Mouse (Mus musculus) gastrocnemius, postnatal 14 days (tissue): ENCODE results near the gene Dock11. TPM values are rescaled to one million over a fixed set of nuclear protein-coding genes. Genes with fewer than 3 reads are reported as not detected.
A peak's percentile ranks its signal among the peaks of the same experiment; 100 is the strongest.

Source experiments
- DNase-seq: peaks from one replicate; pipeline ENCODE4 v3.0.0; 2021; ENCODE audit warnings: mixed read lengths
- intact Hi-C: fragments of 180-260 bp; cut with DNase I; formaldehyde crosslinking; loops from one replicate; pipeline ENCODE4 v1.15.1; 2025; ENCODE audit warnings: low total_unique reads
- total RNA-seq, 2 experiments: library from RNA; stranded (reverse); gene quantifications; 2 replicates each; pipeline ENCODE4 v1.2.3; 2021

The Dock11 gene
- total RNA-seq, 2 experiments from 2014 or later: 6.7 to 7.4 TPM

DNA sequence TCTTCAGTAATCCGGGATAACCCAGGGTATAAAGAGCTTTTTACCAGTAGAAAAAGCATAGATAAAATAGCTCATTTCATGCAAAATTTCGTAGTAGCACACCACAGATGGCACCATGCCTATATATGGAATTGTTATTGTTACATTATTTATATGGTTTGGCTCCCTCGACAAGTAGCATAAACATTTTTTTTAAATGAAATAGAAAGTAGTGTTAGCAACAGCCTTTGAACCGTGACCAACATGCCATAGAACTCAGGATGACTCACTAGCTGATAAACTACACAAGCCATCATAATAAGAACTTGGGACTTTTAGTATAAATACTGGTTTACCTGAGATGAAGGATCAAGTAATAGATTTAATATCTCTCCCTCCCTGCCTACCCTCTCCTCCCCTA is 188.5 kb downstream of the Dock11 start:
- no peak for DNase-seq
- intact Hi-C loops: no loop called here

DNA sequence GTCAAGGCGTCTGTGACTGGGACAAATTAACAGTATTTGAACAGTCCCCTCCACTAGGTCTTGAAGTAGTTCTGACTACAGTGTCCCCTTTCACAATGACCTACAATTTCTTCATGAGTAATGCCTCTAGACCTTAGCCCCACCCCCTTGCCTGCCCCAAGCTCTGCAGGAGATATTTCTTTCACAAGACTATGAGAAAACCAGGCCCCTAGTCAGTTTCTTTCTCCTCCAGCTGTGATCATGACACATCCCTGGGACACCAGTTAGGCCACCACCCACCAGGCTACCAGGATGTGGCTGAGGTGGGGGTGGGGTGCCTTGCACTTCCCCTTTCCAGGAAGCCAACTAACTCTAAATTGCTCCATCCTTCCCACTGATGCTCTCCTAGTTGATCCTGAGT is 194.3 kb downstream of the Dock11 start:
- DNase-seq: peak; percentile 11
- intact Hi-C loops: no loop called here

DNA sequence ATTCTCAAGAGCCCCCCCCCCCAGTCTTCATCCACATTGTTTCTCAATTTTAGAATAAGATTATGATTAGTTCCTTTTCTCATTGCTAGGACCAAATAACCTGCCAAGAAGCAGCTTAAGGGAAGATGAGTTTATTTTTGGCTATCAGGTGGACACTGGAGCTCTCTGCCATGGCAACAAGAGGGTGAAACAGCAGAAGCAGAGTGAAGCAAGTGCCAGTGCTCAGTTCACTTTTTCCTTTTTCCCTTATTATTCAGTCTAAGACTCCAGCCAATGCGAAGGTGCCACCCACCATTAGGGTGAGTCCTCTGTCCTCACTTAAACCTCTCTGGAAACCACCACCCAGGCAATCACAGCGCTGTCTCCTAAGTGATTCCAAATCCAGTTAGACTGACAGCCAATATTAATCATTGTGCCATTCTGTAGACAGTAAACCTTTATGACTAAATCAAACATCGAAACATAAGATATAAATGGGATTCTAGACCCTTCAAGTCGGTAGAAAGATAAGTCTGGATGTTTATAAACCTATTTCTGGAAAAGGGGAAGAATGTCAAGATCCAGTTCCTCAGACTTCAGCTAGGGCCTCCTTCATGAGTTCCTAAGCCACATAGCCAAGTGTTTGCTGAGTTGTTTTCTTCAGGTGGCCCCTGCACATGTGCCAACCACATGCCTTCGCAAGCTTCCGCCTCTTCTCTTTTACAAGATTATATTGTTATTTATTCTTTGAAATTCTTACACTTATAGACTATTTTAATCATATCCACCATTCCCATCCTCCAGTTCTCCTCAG is 200.0 kb downstream of the Dock11 start:
- DNase-seq: no peak

DNA sequence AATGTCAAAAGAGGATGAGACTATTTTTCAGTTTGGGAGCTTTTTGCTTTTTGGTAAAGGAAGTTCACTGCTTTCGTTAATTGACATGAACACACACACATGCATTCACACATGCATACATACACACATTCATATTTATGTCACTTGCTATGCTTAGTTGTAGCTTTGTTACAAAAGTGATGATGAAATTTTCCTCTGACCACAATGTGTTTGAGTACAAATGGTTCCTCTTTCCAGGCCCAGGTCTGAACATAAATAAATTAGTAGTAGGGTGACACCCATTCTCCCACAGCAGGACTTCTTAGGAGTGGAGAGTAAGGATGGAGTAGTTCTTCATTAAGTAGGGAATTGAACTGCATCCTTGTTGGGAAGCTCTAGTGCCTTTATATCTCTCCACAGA is 212.3 kb downstream of the Dock11 start:
- intact Hi-C loops: no loop called here

More for the DNA sequence above, 200.0 kb downstream of the Dock11 start:
- intact Hi-C loops: no loop called here

DNA sequence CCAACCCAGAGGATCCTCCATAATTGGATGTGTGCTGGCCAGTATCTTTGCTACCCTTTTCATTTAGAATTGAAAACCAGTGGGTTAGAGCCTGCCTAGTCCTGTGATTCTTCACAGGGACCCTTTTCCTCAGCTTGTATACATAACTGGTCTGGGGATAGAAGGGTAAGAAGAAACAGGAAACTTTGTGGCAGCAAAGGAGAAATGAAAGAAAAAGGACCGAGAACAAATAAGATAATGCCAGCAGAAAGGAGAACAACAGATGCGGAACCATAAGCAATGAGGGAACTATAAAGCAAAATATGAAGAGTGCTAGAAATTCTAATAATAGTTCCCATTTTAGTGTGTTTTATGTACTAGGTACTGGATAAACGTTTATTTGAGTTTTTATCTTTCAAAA is 212.7 kb downstream of the Dock11 start:
- intact Hi-C loops: no loop called here
- no peak for DNase-seq

More for the DNA sequence above, 212.3 kb downstream of the Dock11 start:
- DNase-seq: no peak

GRCm38 (mm10) chrX:36108601-36109000 is 220.0 kb downstream of the Dock11 start:
- intact Hi-C loops: no loop called here
- no peak for DNase-seq

DNA sequence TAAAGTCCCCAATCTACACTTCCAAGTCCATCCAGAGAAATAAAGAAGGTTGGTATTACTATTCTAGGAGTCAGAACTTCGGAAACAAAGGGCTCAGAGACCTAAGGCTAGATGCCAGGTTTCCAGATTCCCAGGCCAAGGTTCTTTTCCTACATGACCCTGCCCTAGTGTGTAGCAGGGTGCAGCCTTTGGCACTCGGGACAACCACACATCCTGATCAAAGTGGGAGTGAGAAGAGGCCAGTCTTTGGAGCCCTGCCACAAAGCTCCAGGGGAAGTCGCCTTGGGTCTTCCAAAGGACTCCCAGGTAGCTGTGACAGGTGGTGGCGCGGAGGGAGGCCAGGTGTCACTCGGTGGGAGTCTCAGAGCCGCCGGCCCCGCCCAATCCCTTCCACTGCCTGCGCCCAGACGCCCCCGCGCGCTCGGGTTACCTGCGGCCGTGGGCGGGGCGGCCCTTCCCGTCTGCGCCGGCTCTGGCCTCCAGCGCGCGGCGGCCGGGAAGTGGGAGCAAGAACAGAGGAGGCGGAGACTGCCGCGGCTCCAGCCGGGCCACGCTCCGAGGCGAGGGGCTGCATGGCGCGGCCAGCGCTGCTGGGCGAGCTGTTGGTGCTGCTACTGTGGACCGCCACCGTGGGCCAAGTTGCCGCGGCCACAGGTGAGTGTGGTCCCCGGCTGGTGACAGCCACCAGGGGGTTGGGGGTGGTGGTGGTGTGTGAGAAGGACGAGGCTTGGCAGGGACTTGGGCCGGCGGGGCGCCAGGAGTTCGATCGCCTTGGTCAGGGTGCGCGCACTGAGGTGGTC is 223.2 kb downstream of the Dock11 start, which contains the start of gene Il13ra1:
Gene Il13ra1, plus strand, starts transcription at position 489 of the 800 bp plus-strand sequence.
- peak; percentile 32 for DNase-seq
- intact Hi-C loops: no loop called here

DNA sequence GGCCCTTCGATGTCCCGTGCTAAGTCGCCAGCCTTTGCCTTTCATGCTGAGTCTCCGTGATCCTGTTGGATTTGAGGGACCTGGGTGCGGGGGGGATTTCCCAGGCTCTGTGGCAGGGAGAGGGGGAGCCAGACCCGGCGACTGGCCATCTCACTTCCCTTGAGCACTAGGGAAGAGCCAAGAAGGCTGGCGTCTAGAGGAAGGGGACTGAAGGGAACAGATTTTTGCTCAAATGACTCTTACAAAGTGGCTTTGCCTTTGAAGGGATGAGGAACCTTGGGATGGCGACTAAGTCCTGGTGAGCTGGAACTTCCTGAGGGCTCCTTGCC is 223.8 kb downstream of the Dock11 start:
- intact Hi-C loops: no loop called here
- DNase-seq: no peak

DNA sequence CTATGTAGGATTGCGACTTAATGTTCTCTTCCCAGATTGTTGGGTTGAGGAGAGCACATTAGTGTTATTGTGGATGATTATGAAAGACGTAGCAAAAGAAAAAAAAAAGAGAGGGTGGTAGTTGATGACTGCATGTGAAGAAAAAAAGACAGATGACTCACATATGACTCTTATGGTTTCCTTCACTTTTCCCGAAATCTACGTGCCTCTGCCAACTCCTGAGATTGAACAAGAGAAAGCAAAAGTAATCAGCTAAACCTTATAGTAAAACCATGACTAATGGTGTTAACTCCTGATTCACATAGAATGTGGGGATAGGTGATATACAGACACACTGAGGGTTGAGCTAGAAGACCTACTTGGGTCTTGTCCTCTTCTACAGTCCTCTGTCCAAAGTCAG is 226.5 kb downstream of the Dock11 start:
- no peak for DNase-seq
- intact Hi-C loops: no loop called here

Other genes with a start within 250 kb of the Dock11 start
- gene Il13ra1, start 223.3 kb downstream of the Dock11 start, total RNA-seq: 1 to 10 TPM; 3.6 to 6.7 TPM